Mouse (Mus musculus): ENCODE results near the gene Tm9sf2.

Gene Tm9sf2

GRCm38 (mm10) chr14:122176263-122176798 is 69.5 kb downstream of the Tm9sf2 start:
- DNase-seq (ENCODE audit: low spot score): no peak

DNA sequence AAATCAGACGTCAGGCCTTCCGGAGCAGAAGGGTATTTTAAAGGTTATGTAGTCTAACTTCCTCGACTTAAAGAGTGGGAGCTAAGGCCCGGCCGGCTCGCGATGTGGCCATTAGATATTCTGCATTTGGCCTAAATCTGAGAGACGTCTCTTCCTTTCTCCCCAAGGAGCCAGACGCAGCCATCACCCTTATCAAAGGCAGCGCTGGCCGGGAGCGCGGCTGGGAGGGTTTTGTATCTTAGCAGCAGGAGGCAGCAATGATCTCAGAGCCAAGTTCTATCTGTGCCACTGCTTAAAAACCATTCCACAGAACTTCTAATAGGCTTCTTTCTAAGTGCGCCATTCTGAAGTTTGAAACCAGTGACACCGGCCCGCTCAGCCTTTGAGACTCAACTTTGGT is 72.4 kb downstream of the Tm9sf2 start:
- DNase-seq (ENCODE audit: low spot score): no peak

- peak; percentile 96 for DNase-seq (ENCODE audit: low spot score)
These were observed 74.4 kb downstream of the Tm9sf2 start, which contains the start of gene Clybl for GRCm38 (mm10) chr14:122181078-122181814. Gene Clybl, plus strand, starts transcription at chr14:122181704.

DNA sequence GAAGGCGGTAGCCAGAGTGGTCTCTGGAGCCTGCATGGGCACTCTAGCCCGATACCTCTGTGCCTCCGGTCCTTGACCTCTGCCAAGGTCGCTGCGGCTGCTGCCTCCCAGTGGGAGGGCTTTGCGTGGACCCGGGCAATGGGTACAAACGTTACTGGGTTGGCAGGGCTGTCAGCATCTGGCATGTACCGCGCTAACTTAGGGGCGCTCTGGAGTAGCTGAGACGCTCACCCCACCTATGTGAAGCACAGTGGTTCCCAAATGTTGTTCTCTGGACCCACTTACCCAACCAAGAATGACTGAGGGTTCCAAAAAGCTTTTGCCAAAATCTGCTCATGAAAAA is 74.9 kb downstream of the Tm9sf2 start:
- no peak for DNase-seq (ENCODE audit: low spot score)

DNA sequence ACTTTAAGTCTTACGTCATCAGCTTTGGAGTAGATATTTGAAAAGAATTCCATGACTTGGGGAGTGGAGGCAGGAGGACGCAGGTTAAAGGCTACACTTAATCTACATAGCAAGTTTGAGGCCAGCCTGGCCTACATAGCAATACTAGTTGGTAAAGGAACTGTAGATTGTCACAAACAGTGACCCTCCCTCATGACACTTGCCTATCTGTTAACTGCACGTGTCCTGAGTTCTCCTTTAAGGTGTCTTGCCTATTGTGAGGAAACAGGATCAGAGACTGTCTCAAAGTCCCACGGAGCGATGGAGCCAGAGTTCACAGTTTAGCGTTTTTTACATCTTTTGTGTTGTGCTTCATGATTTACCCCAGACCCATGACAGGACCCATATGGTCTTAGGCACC is 75.4 kb downstream of the Tm9sf2 start:
- no peak for DNase-seq (ENCODE audit: low spot score)

- DNase-seq (ENCODE audit: low spot score): no peak
These were observed 77.1 kb downstream of the Tm9sf2 start for GRCm38 (mm10) chr14:122183974-122184373.

GRCm38 (mm10) chr14:122188250-122188649 is 81.4 kb downstream of the Tm9sf2 start:
- DNase-seq (ENCODE audit: low spot score): no peak

DNA sequence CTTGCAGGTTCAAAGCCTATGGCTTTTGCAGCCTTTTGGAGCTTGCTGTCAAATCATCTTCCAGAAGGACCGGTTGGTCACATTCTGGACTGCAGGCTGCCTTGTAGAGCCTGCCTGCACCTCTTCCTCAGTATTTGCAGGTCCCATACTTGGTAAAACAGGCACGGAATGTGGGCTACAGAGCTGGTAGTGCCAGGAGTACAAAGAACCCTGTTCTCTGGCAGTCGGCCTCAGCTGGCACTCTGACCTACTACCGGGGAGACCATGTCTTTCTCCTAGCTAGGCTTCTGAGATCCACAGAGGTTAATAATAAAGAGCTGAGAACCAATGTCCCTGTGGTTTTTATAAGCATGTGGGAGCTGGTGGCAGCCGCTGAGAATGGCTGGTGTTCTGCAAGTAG is 83.1 kb downstream of the Tm9sf2 start:
- DNase-seq (ENCODE audit: low spot score): no peak

GRCm38 (mm10) chr14:122190527-122190926 is 83.7 kb downstream of the Tm9sf2 start:
- DNase-seq (ENCODE audit: low spot score): no peak

DNA sequence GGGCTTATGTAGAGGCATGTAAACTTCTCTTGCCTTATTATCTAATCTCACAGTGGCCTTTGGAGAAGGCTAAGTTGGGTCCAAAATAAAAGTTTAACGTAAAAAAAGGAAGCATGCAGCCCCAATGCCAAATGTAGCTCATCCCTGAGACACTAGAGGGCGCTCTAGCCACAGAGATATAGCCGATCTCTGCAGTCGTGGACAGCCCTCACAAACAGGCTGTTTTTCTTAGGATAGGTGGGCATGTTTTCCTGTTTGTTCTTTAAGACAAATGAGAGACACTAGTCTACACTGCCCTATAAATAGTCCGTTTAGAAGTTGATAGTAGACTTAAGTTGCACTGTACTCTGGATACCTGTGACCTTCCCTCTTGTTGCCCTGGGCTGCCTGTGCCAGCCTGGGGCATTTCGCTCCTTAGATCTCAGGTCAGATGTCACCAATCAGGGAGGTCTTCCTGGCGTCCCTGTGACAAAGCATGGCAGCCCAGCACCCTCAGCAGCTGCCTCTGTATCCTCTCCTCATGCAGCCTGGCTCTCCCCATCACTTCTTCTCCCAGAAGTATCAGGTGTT is 84.2 kb downstream of the Tm9sf2 start:
- peak; percentile 46 for DNase-seq (ENCODE audit: low spot score)

- no peak for DNase-seq (ENCODE audit: low spot score)
These were observed 87.8 kb downstream of the Tm9sf2 start for GRCm38 (mm10) chr14:122194630-122195029.

DNA sequence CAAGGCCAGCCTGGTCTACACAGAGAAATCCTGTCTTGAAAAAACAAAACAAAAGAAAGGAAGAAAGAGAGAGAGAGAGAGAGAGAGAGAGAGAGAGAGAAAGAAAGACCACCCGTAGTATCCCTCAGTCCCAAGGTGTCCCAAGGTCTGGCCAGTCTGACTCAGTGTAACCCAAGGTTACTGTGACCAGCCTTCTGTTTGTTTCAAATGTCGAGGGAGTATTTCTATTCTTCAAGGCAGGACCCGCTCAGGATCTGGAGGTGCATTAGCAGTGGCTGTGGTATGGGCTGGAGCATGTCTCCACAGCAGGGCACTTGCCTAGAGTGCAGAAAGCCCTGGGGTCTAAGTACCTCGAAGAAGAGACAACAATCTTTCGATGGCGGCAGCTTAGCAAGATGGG is 90.0 kb downstream of the Tm9sf2 start:
- no peak for DNase-seq (ENCODE audit: low spot score)

GRCm38 (mm10) chr14:122200247-122200885 is 93.5 kb downstream of the Tm9sf2 start:
- DNase-seq (ENCODE audit: low spot score): no peak

GRCm38 (mm10) chr14:122209177-122209576 is 102.3 kb downstream of the Tm9sf2 start:
- DNase-seq (ENCODE audit: low spot score): no peak

All from lung, postnatal 25 days (tissue).